Mouse (Mus musculus): ENCODE data around the gene Olfr348.

Gene Olfr348

DNA sequence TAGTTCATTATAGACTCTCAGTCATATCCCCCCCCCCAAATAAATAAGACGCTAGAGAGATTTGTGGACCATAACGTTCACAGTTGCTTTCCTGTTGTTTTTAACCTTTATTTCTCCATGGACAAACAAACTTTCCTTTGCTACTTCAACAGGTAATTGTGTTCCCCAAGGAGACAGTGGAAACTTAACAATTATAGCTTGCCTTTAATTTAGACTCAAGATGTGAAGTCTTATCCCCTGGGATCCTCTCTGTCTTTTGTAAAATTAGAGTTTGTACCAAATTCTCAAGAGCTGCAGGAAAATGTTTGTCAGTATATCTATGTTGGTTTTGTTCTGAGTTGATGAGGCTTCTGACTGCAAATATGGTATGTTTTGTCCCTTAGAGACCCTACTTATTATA lies at the start of gene Olfr348:
Gene Olfr348 (plus strand): TSS at position 301 of the 400 bp plus-strand sequence.
- no peak for DNase-seq (ENCODE audit: extremely low spot score)

DNA sequence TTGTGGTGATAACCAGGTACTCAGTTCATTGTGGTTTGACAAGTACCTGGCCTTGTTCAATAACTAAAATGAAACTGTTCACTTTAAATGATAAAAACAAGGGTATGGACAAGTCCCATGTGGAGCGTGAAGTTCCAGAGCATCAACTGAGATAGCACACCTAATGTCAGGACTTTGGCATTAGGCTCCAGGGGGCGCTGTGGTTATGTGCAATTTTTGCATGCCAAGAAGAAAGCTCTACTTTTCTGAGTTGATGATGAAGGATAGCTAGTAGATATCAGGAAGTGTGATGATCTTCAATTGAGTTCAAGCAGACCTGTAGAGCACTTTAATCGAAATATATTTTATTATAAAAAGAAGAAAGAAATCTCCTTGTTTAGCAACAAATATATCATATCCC lies 47.9 kb upstream of the Olfr348 start:
- DNase-seq (ENCODE audit: extremely low spot score), result no peak

DNA sequence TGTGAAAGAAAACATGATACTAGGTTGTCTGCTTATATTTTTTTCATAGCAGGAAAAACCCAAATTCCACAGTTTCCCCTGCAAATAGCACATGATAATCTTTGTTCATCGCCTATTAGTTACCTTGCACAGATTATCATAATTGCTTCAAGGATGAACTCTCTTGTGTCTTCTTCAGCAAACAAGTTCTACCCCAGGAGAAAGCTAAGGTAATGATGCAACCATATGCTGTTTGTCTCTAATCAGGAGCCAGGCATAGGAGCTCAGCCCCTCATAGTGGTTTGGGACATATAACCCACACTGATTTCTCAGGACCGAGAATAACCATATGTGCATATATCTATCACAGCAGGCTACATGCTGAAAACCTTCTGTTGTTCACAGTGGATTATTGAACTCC lies 6.2 kb downstream of the Olfr348 start, which contains the start of gene Olfr50:
Gene Olfr50 (plus strand): TSS at position 301 of the 400 bp plus-strand sequence.
- DNase-seq (ENCODE audit: extremely low spot score), result no peak

DNA sequence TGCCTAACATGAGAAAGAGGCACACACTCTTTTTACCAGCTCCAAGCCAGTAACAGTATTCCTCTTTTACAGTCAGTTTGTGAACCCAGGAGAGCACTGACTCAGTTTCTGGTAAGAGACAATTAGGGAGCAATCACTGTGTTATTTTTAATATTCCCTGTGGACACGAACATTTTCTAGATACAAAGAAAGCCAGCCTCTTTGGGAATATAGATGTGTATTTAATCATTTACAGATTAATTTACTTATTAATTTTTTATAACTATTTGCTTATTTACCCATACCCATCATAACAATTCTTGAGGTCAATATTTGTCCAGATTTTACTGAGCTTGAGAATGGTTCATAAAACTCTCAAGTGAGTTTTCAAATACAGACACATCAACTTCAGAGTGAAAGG lies 32.9 kb downstream of the Olfr348 start, which contains the start of gene Olfr3:
Gene Olfr3 (minus strand): TSS at position 101 of the 400 bp plus-strand sequence.
- DNase-seq (ENCODE audit: extremely low spot score), result no peak

Measured in embryo, embryonic 9.5 days (tissue).